Mouse (Mus musculus) E14TG2a.4 (cell line): ENCODE measurements around the gene Nxn.

Experiments used
- CTCF ChIP-seq: conservative IDR thresholded peaks from 2 replicates; pipeline ENCODE4 v1.5.1; 2014; ENCODE audit warnings: low read length
- NANOG ChIP-seq: IDR thresholded peaks from 2 replicates; pipeline ENCODE4 v1.6.1; 2014; ENCODE audit warnings: borderline replicate concordance, low read length, mixed read lengths

- TF ChIP-seq CTCF = no peak
- TF ChIP-seq NANOG = no peak
Observed at GRCm38 (mm10) chr11:76363178-76363577, 35.8 kb downstream of the Nxn start.
